Mouse (Mus musculus) kidney, embryonic 16.5 days (tissue): ENCODE measurements around the gene Per3. TPM values are rescaled to one million over a fixed set of nuclear protein-coding genes. Genes with fewer than 3 reads are reported as not detected.

Source experiments
- polyA plus RNA-seq: library from polyadenylated mRNA; unstranded; fragments of >200 nt; fragmentation: Nextera tagmentation; extraction: Ambion mirVana; gene quantifications from 2 replicates; pipeline ENCODE4 v1.2.1, GENCODE M21; 2015

The Per3 gene
- polyA plus RNA-seq, 1 experiment from 2014 or later, result 7.6 TPM

Other genes starting within 250 kb of the Per3 start
- 32.8 and 33.4 TPM in 2 replicates for gene Errfi1, start 190.7 kb downstream of the Per3 start, polyA plus RNA-seq
- gene Park7, start 130.2 kb downstream of the Per3 start, polyA plus RNA-seq, result 404 and 421 TPM in 2 replicates
- 0.26 and 0.40 TPM in 2 replicates for gene Tnfrsf9, start 130.1 kb downstream of the Per3 start, polyA plus RNA-seq
- gene Uts2, start 47.6 kb downstream of the Per3 start, polyA plus RNA-seq, result not detected in 2 replicates
- 127 TPM in 2 replicates for gene Vamp3, start 13.3 kb upstream of the Per3 start, polyA plus RNA-seq
- gene Gm13090, start 44.9 kb upstream of the Per3 start, polyA plus RNA-seq, result not detected in 2 replicates